Mouse (Mus musculus) liver, adult 2 months (tissue): ENCODE results near the gene Galnt2. TPM values are rescaled to one million over a fixed set of nuclear protein-coding genes. Genes with fewer than 3 reads are reported as not detected.

Experiments used
- DNase-seq: peaks from one replicate; pipeline ENCODE4 v3.0.0-alpha.2; 2011; ENCODE audit warnings: low read depth, low spot score; ENCODE audit errors: extremely low read depth
- H3K27ac ChIP-seq: fragments of 200-500 bp; replicated peaks from 2 replicates; pipeline ENCODE4 v1.5.1; 2012; ENCODE audit warnings: low read depth, mild to moderate bottlenecking, control low read depth, inconsistent platforms, low read length; ENCODE audit not compliant: insufficient read depth
- H3K27me3 ChIP-seq: fragments of 200-500 bp; 2 replicates; pipeline ENCODE4 v1.6.1; 2012; ENCODE audit warnings: mild to moderate bottlenecking, moderate library complexity, low read length, inconsistent platforms; ENCODE audit not compliant: control insufficient read depth, insufficient read depth
- H3K36me3 ChIP-seq: fragments of 200-500 bp; 2 replicates; pipeline ENCODE4 v1.6.1; 2012; ENCODE audit warnings: low read length, inconsistent platforms; ENCODE audit not compliant: control insufficient read depth, insufficient read depth
- H3K4me1 ChIP-seq: fragments of 200-500 bp; 2 replicates; pipeline ENCODE4 v1.6.1; 2011; ENCODE audit warnings: low read length; ENCODE audit not compliant: control insufficient read depth, insufficient read depth
- H3K4me3 ChIP-seq: fragments of 200-500 bp; 2 replicates; pipeline ENCODE4 v1.5.1; 2011; ENCODE audit warnings: low read depth, mild to moderate bottlenecking, control low read depth, low read length, moderate library complexity; ENCODE audit not compliant: insufficient read depth
- H3K79me2 ChIP-seq: fragments of 200-500 bp; 2 replicates; pipeline ENCODE4 v1.6.1; 2012; ENCODE audit warnings: inconsistent platforms, mild to moderate bottlenecking, low read length, moderate library complexity; ENCODE audit not compliant: control insufficient read depth, insufficient read depth
- H3K9ac ChIP-seq: fragments of 200-500 bp; 2 replicates; pipeline ENCODE4 v1.6.1; 2012; ENCODE audit warnings: low read depth, mild to moderate bottlenecking, control low read depth, inconsistent platforms, low read length
- CTCF ChIP-seq: fragments of 200-500 bp; IDR thresholded peaks from 2 replicates; pipeline ENCODE4 v1.5.1; 2011; ENCODE audit warnings: low read depth, low read length, control low read depth
- POLR2A ChIP-seq: fragments of 200-500 bp; IDR thresholded peaks from 2 replicates; pipeline ENCODE4 v1.6.1; 2011; ENCODE audit warnings: low read length, control low read depth; ENCODE audit not compliant: insufficient read depth; ENCODE audit errors: extremely low read depth
- WGBS: fragments of 180-500 bp; shearing (Covaris S2); methylation state at CpG from one replicate; pipeline ENCODE4 v1.1.7; 2018; 5-methylcytosine and 5-hydroxymethylcytosine counted together
- polyA plus RNA-seq: library from polyadenylated mRNA; depleted of rRNA; stranded (reverse); fragments of >200 nt; gene quantifications from 2 replicates; pipeline ENCODE4 v1.2.3, GENCODE M21; 2012
- total RNA-seq: library from RNA; depleted of rRNA; stranded (reverse); fragments of >200 nt; gene quantifications from 2 replicates; pipeline ENCODE4 v1.2.3, GENCODE M21; 2014

Galnt2 gene
- total and polyA plus RNA-seq, 2 experiments = 7.3 to 9.3 TPM

GRCm38 (mm10) chr8:124361773-124362427 lies 130.7 kb downstream of the Galnt2 start:
- H3K79me2 ChIP-seq = no peaks in the 10 kb centered on the region
- H3K27ac ChIP-seq = no peak overlapping the region
- WGBS = 82% methylated on average over 11 of the region's 11 CpGs
- H3K4me3 ChIP-seq = no peak overlapping the region
- DNase-seq = no peak
- H3K4me1 ChIP-seq = no peaks in the 10 kb centered on the region
- no peak for TF ChIP-seq CTCF
- TF ChIP-seq POLR2A = no peak
- no peaks in the 10 kb centered on the region for H3K36me3 ChIP-seq
- H3K9ac ChIP-seq = no peak overlapping the region
- H3K27me3 ChIP-seq = no peaks in the 10 kb centered on the region

- Histone ChIP-seq H3K4me3 (no peak overlapping the region), H3K27ac (no peak overlapping the region), H3K27me3 (no peaks in the 10 kb centered on the region), H3K4me1 (no peaks in the 10 kb centered on the region), H3K9ac (no peak overlapping the region), H3K79me2 (no peaks in the 10 kb centered on the region), H3K36me3 (no peaks in the 10 kb centered on the region)
- TF ChIP-seq POLR2A = no peak
- no peak for TF ChIP-seq CTCF
- DNase-seq = no peak
- 85% methylated on average over 7 of the region's 7 CpGs for WGBS
These were observed 131.4 kb downstream of the Galnt2 start for GRCm38 (mm10) chr8:124362589-124362988.

GRCm38 (mm10) chr8:124363337-124363736 lies 132.1 kb downstream of the Galnt2 start:
- 93% methylated on average over 15 of the region's 15 CpGs for WGBS
- Histone ChIP-seq H3K4me3 (no peak overlapping the region), H3K27me3 (no peaks in the 10 kb centered on the region), H3K36me3 (no peaks in the 10 kb centered on the region), H3K9ac (no peak overlapping the region), H3K4me1 (no peaks in the 10 kb centered on the region), H3K79me2 (no peaks in the 10 kb centered on the region), H3K27ac (no peak overlapping the region)
- no peak for DNase-seq
- TF ChIP-seq CTCF (no peak), POLR2A (no peak)

- H3K27me3 ChIP-seq = no peaks in the 10 kb centered on the region
- 15% methylated on average over 8 of the region's 8 CpGs for WGBS
These were observed 137.0 kb downstream of the Galnt2 start for GRCm38 (mm10) chr8:124368213-124368612.

GRCm38 (mm10) chr8:124370422-124371183 lies 139.4 kb downstream of the Galnt2 start:
- Histone ChIP-seq H3K4me3 (no peak overlapping the region), H3K36me3 (no peaks in the 10 kb centered on the region), H3K79me2 (no peaks in the 10 kb centered on the region), H3K4me1 (no peaks in the 10 kb centered on the region), H3K27me3 (no peaks in the 10 kb centered on the region), H3K9ac (no peak overlapping the region), H3K27ac (no peak overlapping the region)
- no peak for TF ChIP-seq CTCF
- TF ChIP-seq POLR2A = no peak
- DNase-seq = no peak
- 81% methylated on average over 17 of the region's 17 CpGs for WGBS

More at GRCm38 (mm10) chr8:124368213-124368612, 137.0 kb downstream of the Galnt2 start:
- no peak for TF ChIP-seq POLR2A
- peak; percentile 86 for TF ChIP-seq CTCF
- DNase-seq = peak; percentile 41
- Histone ChIP-seq H3K36me3 (no peaks in the 10 kb centered on the region), H3K9ac (no peak overlapping the region), H3K4me1 (no peaks in the 10 kb centered on the region), H3K4me3 (no peak overlapping the region), H3K79me2 (no peaks in the 10 kb centered on the region), H3K27ac (no peak overlapping the region)

- no peak for TF ChIP-seq POLR2A
- no peak for TF ChIP-seq CTCF
- no peaks in the 10 kb centered on the region for H3K4me1 ChIP-seq
- no peaks in the 10 kb centered on the region for H3K79me2 ChIP-seq
- H3K36me3 ChIP-seq = no peaks in the 10 kb centered on the region
- H3K4me3 ChIP-seq = no peak overlapping the region
- no peak for DNase-seq
- no peaks in the 10 kb centered on the region for H3K27me3 ChIP-seq
- H3K27ac ChIP-seq = no peak overlapping the region
- no peak overlapping the region for H3K9ac ChIP-seq
- WGBS = 84% methylated on average over 23 of the region's 23 CpGs
These were observed 140.4 kb downstream of the Galnt2 start for GRCm38 (mm10) chr8:124371410-124372123.
